Mouse (Mus musculus): ENCODE results near the gene Gm10024. TPM values are rescaled to one million over a fixed set of nuclear protein-coding genes. Genes with fewer than 3 reads are reported as not detected.
"Not testable (repeated sequence)": the region's sequence is repeated elsewhere in the genome, so short reads cannot be mapped to it uniquely, and the experiment has no call there.

The Gm10024 gene
- total RNA-seq, 2 experiments from 2014 or later: not detected

- no peak for ATAC-seq (replicated peaks; ENCODE audit: low FRiP score, poor library complexity, severe bottlenecking)
Measured at GRCm38 (mm10) chr10:77728280-77728679, 17.0 kb downstream of the Gm10024 start.

- no peak for ATAC-seq (replicated peaks; ENCODE audit: low FRiP score, poor library complexity, severe bottlenecking)
Measured at GRCm38 (mm10) chr10:77729241-77729640, 18.0 kb downstream of the Gm10024 start.

GRCm38 (mm10) chr10:77735928-77736327 lies 24.7 kb downstream of the Gm10024 start:
- no peak for ATAC-seq (replicated peaks; ENCODE audit: low FRiP score, poor library complexity, severe bottlenecking)

- ATAC-seq (replicated peaks; ENCODE audit: low FRiP score, poor library complexity, severe bottlenecking): no peak
Measured at GRCm38 (mm10) chr10:77738929-77739328, 27.7 kb downstream of the Gm10024 start.

- not testable (repeated sequence) for ATAC-seq (replicated peaks; ENCODE audit: low FRiP score, poor library complexity, severe bottlenecking)
Measured at GRCm38 (mm10) chr10:77741924-77742688, 30.8 kb downstream of the Gm10024 start, which contains the start of gene Gm18596. Gene Gm18596 (minus strand): TSS chr10:77742638.

GRCm38 (mm10) chr10:77750686-77751085 lies 39.4 kb downstream of the Gm10024 start:
- not testable (repeated sequence) for ATAC-seq (replicated peaks; ENCODE audit: low FRiP score, poor library complexity, severe bottlenecking)

GRCm38 (mm10) chr10:77751254-77751653 lies 40.0 kb downstream of the Gm10024 start, which contains the start of gene Gm9736:
Gene Gm9736 (minus strand): TSS chr10:77751354.
- not testable (repeated sequence) for ATAC-seq (replicated peaks; ENCODE audit: low FRiP score, poor library complexity, severe bottlenecking)

GRCm38 (mm10) chr10:77752312-77752711 lies 41.1 kb downstream of the Gm10024 start:
- not testable (repeated sequence) for ATAC-seq (replicated peaks; ENCODE audit: low FRiP score, poor library complexity, severe bottlenecking)

- ATAC-seq (replicated peaks; ENCODE audit: low FRiP score, poor library complexity, severe bottlenecking): no peak
Measured at GRCm38 (mm10) chr10:77753448-77753847, 42.2 kb downstream of the Gm10024 start.

GRCm38 (mm10) chr10:77759582-77759981 lies 48.3 kb downstream of the Gm10024 start, which contains the start of gene Gm3233:
Gene Gm3233 (minus strand): TSS chr10:77759682.
- ATAC-seq (replicated peaks; ENCODE audit: low FRiP score, poor library complexity, severe bottlenecking): not testable (repeated sequence)

Other genes with a start within 250 kb of the Gm10024 start
- 4.2 and 6.5 TPM in 2 replicates for gene Fam207a, start 195.7 kb upstream of the Gm10024 start, total RNA-seq (2015; ENCODE audit: low replicate concordance)
- 7.1 and 12.4 TPM in 2 replicates for gene Fam207a, start 195.7 kb upstream of the Gm10024 start, total RNA-seq (2017; ENCODE audit: low replicate concordance)
- 74.2 and 79.6 TPM in 2 replicates for gene Itgb2, start 181.2 kb upstream of the Gm10024 start, total RNA-seq (2015; ENCODE audit: low replicate concordance)
- 51.4 and 55.8 TPM in 2 replicates for gene Itgb2, start 181.2 kb upstream of the Gm10024 start, total RNA-seq (2017; ENCODE audit: low replicate concordance)
- 58.8 and 73.6 TPM in 2 replicates for gene Pttg1ip, start 129.7 kb upstream of the Gm10024 start, total RNA-seq (2015; ENCODE audit: low replicate concordance)
- gene Pttg1ip, start 129.7 kb upstream of the Gm10024 start, total RNA-seq (2017; ENCODE audit: low replicate concordance): 72.6 and 78.0 TPM in 2 replicates
- 6.3 and 20.2 TPM in 2 replicates for gene Sumo3, start 105.4 kb upstream of the Gm10024 start, total RNA-seq (2015; ENCODE audit: low replicate concordance)
- gene Sumo3, start 105.4 kb upstream of the Gm10024 start, total RNA-seq (2017; ENCODE audit: low replicate concordance): 30.7 and 32.1 TPM in 2 replicates
- gene Gm49325, start 105.3 kb upstream of the Gm10024 start, total RNA-seq (2015; ENCODE audit: low replicate concordance): not detected in 2 replicates
- gene Gm49325, start 105.3 kb upstream of the Gm10024 start, total RNA-seq (2017; ENCODE audit: low replicate concordance): not detected in 2 replicates
- gene Ube2g2, start 89.2 kb upstream of the Gm10024 start, total RNA-seq (2015; ENCODE audit: low replicate concordance): 6.1 and 7.5 TPM in 2 replicates
- 10.5 and 14.4 TPM in 2 replicates for gene Ube2g2, start 89.2 kb upstream of the Gm10024 start, total RNA-seq (2017; ENCODE audit: low replicate concordance)
- not detected in 2 replicates for gene Tspear, start 24.9 kb upstream of the Gm10024 start, total RNA-seq (2015; ENCODE audit: low replicate concordance)
- gene Tspear, start 24.9 kb upstream of the Gm10024 start, total RNA-seq (2017; ENCODE audit: low replicate concordance): not detected in 2 replicates
- not detected in 2 replicates for gene Gm19402, start 20.7 kb upstream of the Gm10024 start, total RNA-seq (2015; ENCODE audit: low replicate concordance)
- gene Gm19402, start 20.7 kb upstream of the Gm10024 start, total RNA-seq (2017; ENCODE audit: low replicate concordance): not detected in 2 replicates
- not detected in 2 replicates for gene Gm9508, start 14.2 kb upstream of the Gm10024 start, total RNA-seq (2015; ENCODE audit: low replicate concordance)
- not detected in 2 replicates for gene Gm9508, start 14.2 kb upstream of the Gm10024 start, total RNA-seq (2017; ENCODE audit: low replicate concordance)
- gene Gm10272, start 4.8 kb upstream of the Gm10024 start, total RNA-seq (2015; ENCODE audit: low replicate concordance): not detected in 2 replicates
- not detected in 2 replicates for gene Gm10272, start 4.8 kb upstream of the Gm10024 start, total RNA-seq (2017; ENCODE audit: low replicate concordance)
- gene Gm10142, start 4.3 kb downstream of the Gm10024 start, total RNA-seq (2015; ENCODE audit: low replicate concordance): not detected in 2 replicates
- gene Gm10142, start 4.3 kb downstream of the Gm10024 start, total RNA-seq (2017; ENCODE audit: low replicate concordance): not detected in 2 replicates
- not detected in 2 replicates for gene Krtap12-1, start 9.1 kb downstream of the Gm10024 start, total RNA-seq (2015; ENCODE audit: low replicate concordance)
- not detected in 2 replicates for gene Krtap12-1, start 9.1 kb downstream of the Gm10024 start, total RNA-seq (2017; ENCODE audit: low replicate concordance)
- gene Gm10100, start 15.0 kb downstream of the Gm10024 start, total RNA-seq (2015; ENCODE audit: low replicate concordance): not detected in 2 replicates
- gene Gm10100, start 15.0 kb downstream of the Gm10024 start, total RNA-seq (2017; ENCODE audit: low replicate concordance): not detected in 2 replicates
- not detected in 2 replicates for gene Gm18596, start 31.2 kb downstream of the Gm10024 start, total RNA-seq (2015; ENCODE audit: low replicate concordance)
- gene Gm18596, start 31.2 kb downstream of the Gm10024 start, total RNA-seq (2017; ENCODE audit: low replicate concordance): not detected in 2 replicates
- gene Gm9736, start 39.9 kb downstream of the Gm10024 start, total RNA-seq (2015; ENCODE audit: low replicate concordance): not detected in 2 replicates
- gene Gm9736, start 39.9 kb downstream of the Gm10024 start, total RNA-seq (2017; ENCODE audit: low replicate concordance): not detected in 2 replicates
- gene Gm3233, start 48.2 kb downstream of the Gm10024 start, total RNA-seq (2015; ENCODE audit: low replicate concordance): not detected in 2 replicates
- gene Gm3233, start 48.2 kb downstream of the Gm10024 start, total RNA-seq (2017; ENCODE audit: low replicate concordance): not detected in 2 replicates
- not detected in 2 replicates for gene Gm3238, start 59.9 kb downstream of the Gm10024 start, total RNA-seq (2015; ENCODE audit: low replicate concordance)
- not detected in 2 replicates for gene Gm3238, start 59.9 kb downstream of the Gm10024 start, total RNA-seq (2017; ENCODE audit: low replicate concordance)
- not detected in 2 replicates for gene Gm7138, start 65.5 kb downstream of the Gm10024 start, total RNA-seq (2015; ENCODE audit: low replicate concordance)
- not detected in 2 replicates for gene Gm7138, start 65.5 kb downstream of the Gm10024 start, total RNA-seq (2017; ENCODE audit: low replicate concordance)
- gene Gm3250, start 71.1 kb downstream of the Gm10024 start, total RNA-seq (2015; ENCODE audit: low replicate concordance): not detected in 2 replicates
- gene Gm3250, start 71.1 kb downstream of the Gm10024 start, total RNA-seq (2017; ENCODE audit: low replicate concordance): not detected in 2 replicates
- not detected in 2 replicates for gene Gm7137, start 76.7 kb downstream of the Gm10024 start, total RNA-seq (2015; ENCODE audit: low replicate concordance)
- not detected in 2 replicates for gene Gm7137, start 76.7 kb downstream of the Gm10024 start, total RNA-seq (2017; ENCODE audit: low replicate concordance)
- gene Gm9639, start 83.6 kb downstream of the Gm10024 start, total RNA-seq (2015; ENCODE audit: low replicate concordance): not detected in 2 replicates
- gene Gm9639, start 83.6 kb downstream of the Gm10024 start, total RNA-seq (2017; ENCODE audit: low replicate concordance): not detected in 2 replicates
- not detected in 2 replicates for gene Gm19668, start 87.7 kb downstream of the Gm10024 start, total RNA-seq (2015; ENCODE audit: low replicate concordance)
- not detected in 2 replicates for gene Gm19668, start 87.7 kb downstream of the Gm10024 start, total RNA-seq (2017; ENCODE audit: low replicate concordance)
- gene Gm9507, start 100.4 kb downstream of the Gm10024 start, total RNA-seq (2015; ENCODE audit: low replicate concordance): not detected in 2 replicates
- gene Gm9507, start 100.4 kb downstream of the Gm10024 start, total RNA-seq (2017; ENCODE audit: low replicate concordance): not detected in 2 replicates
- not detected in 2 replicates for gene Gm2696, start 103.2 kb downstream of the Gm10024 start, total RNA-seq (2015; ENCODE audit: low replicate concordance)
- gene Gm2696, start 103.2 kb downstream of the Gm10024 start, total RNA-seq (2017; ENCODE audit: low replicate concordance): not detected in 2 replicates
- gene Krtap10-4, start 115.6 kb downstream of the Gm10024 start, total RNA-seq (2015; ENCODE audit: low replicate concordance): not detected in 2 replicates
- not detected in 2 replicates for gene Krtap10-4, start 115.6 kb downstream of the Gm10024 start, total RNA-seq (2017; ENCODE audit: low replicate concordance)
- not detected in 2 replicates for gene Krtap10-10, start 124.5 kb downstream of the Gm10024 start, total RNA-seq (2015; ENCODE audit: low replicate concordance)
- not detected in 2 replicates for gene Krtap10-10, start 124.5 kb downstream of the Gm10024 start, total RNA-seq (2017; ENCODE audit: low replicate concordance)
- gene Gm36176, start 135.3 kb downstream of the Gm10024 start, total RNA-seq (2015; ENCODE audit: low replicate concordance): not detected in 2 replicates
- not detected in 2 replicates for gene Gm36176, start 135.3 kb downstream of the Gm10024 start, total RNA-seq (2017; ENCODE audit: low replicate concordance)
- gene Gm10318, start 141.4 kb downstream of the Gm10024 start, total RNA-seq (2015; ENCODE audit: low replicate concordance): not detected in 2 replicates
- not detected in 2 replicates for gene Gm10318, start 141.4 kb downstream of the Gm10024 start, total RNA-seq (2017; ENCODE audit: low replicate concordance)
- not detected in 2 replicates for gene Gm3285, start 150.5 kb downstream of the Gm10024 start, total RNA-seq (2015; ENCODE audit: low replicate concordance)
- gene Gm3285, start 150.5 kb downstream of the Gm10024 start, total RNA-seq (2017; ENCODE audit: low replicate concordance): not detected in 2 replicates
- gene Lrrc3, start 191.1 kb downstream of the Gm10024 start, total RNA-seq (2015; ENCODE audit: low replicate concordance): not detected in 2 replicates
- not detected in 2 replicates for gene Lrrc3, start 191.1 kb downstream of the Gm10024 start, total RNA-seq (2017; ENCODE audit: low replicate concordance)